Mouse (Mus musculus): ENCODE measurements around the gene Efemp2.

The Efemp2 gene

GRCm38 (mm10) chr19:5444954-5445353 is 28.8 kb upstream of the Efemp2 start:
- POLR2A ChIA-PET: interaction anchor here in 2 of 4 experiments (0.6 to 5.7 kb wide), 7 partner anchors 11 to 897 kb away, joined by 3 to 44 read pairs (median 6); partner anchors contain the start of genes Ccdc85b (in 2 of the 2), AI837181 (in 1 of the 2) and Drap1 (in 1 of the 2)
- CTCF ChIA-PET: interaction anchor here in 1 of 4 experiments (0.5 kb wide), 1 partner anchor 120 kb away, joined by 3 read pairs; no protein-coding TSS in a partner anchor

GRCm38 (mm10) chr19:5445747-5446146 is 28.0 kb upstream of the Efemp2 start:
- CTCF ChIA-PET: interaction anchor here in 1 of 4 experiments (0.5 kb wide), 1 partner anchor 121 kb away, joined by 3 read pairs; no protein-coding TSS in a partner anchor
- POLR2A ChIA-PET: interaction anchor here in 3 of 4 experiments (0.6 to 5.7 kb wide), 10 partner anchors 9 to 896 kb away, joined by 3 to 44 read pairs (median 4); partner anchors contain the start of genes Ccdc85b (in 2 of the 3), AI837181 (in 1 of the 3), Drap1 (in 1 of the 3) and Mus81 (in 1 of the 3)

GRCm38 (mm10) chr19:5447515-5448353 is 26.0 kb upstream of the Efemp2 start, which contains the start of gene Fosl1:
Fosl1 (plus strand) TSS chr19:5447547.
- ChIA-PET POLR2A (interaction anchor here (0.6 to 5.7 kb wide), 23 partner anchors 9 to 398 kb away, joined by 3 to 44 read pairs (median 4); partner anchors contain the start of genes Ccdc85b (in 3 of the 4), Drap1 (in 3 of the 4), Cfl1 (in 2 of the 4) and Fibp (in 2 of the 4)), CTCF (interaction anchor here (0.6 to 3.0 kb wide), 10 partner anchors 9 to 324 kb away, joined by 3 to 13 read pairs (median 4); partner anchors contain the start of genes Ap5b1 (in 1 of the 4), Ccdc85b (in 1 of the 4) and Scyl1 (in 1 of the 4))

- ChIA-PET CTCF (interaction anchor here (0.7 to 3.0 kb wide), 9 partner anchors 8 to 120 kb away, joined by 3 to 13 read pairs (median 4); partner anchors contain the start of genes Ccdc85b (in 1 of the 4) and Mus81 (in 1 of the 4)), POLR2A (interaction anchor here in 3 of 4 experiments (0.6 to 5.7 kb wide), 24 partner anchors 8 to 397 kb away, joined by 3 to 44 read pairs (median 4); partner anchors contain the start of genes Ccdc85b (in 3 of the 3), Drap1 (in 3 of the 3), Cfl1 (in 2 of the 3) and Fibp (in 2 of the 3))
Measured at GRCm38 (mm10) chr19:5448354-5449150, 25.2 kb upstream of the Efemp2 start.

- POLR2A ChIA-PET: interaction anchor here in 3 of 4 experiments (0.6 to 5.7 kb wide), 15 partner anchors 7 to 64 kb away, joined by 3 to 44 read pairs (median 4); partner anchors contain the start of genes Ccdc85b (in 3 of the 3), Cfl1 (in 2 of the 3), Drap1 (in 1 of the 3) and Fibp (in 1 of the 3)
- CTCF ChIA-PET: interaction anchor here in 3 of 4 experiments (0.9 to 3.0 kb wide), 6 partner anchors 7 to 119 kb away, joined by 3 to 13 read pairs (median 4); partner anchors contain the start of genes Ccdc85b (in 1 of the 3) and Mus81 (in 1 of the 3)
Measured at GRCm38 (mm10) chr19:5449673-5450072, 24.1 kb upstream of the Efemp2 start.

- ChIA-PET POLR2A (interaction anchor here in 3 of 4 experiments (0.7 to 1.7 kb wide), 11 partner anchors 9 to 43 kb away, joined by 3 to 6 read pairs (median 3); partner anchors contain the start of genes Fibp (in 2 of the 3), Cfl1 (in 1 of the 3), Drap1 (in 1 of the 3) and Mus81 (in 1 of the 3)), CTCF (interaction anchor here in 2 of 4 experiments (0.7 to 1.2 kb wide), 3 partner anchors 12 to 436 kb away, joined by 3 to 4 read pairs (median 3); no protein-coding TSS in a partner anchor)
Measured at GRCm38 (mm10) chr19:5451766-5452165, 22.0 kb upstream of the Efemp2 start.

- ChIA-PET CTCF (interaction anchor here in 2 of 4 experiments (1.1 to 1.7 kb wide), 3 partner anchors 33 to 106 kb away, joined by 3 to 6 read pairs (median 3); no protein-coding TSS in a partner anchor), POLR2A (interaction anchor here in 3 of 4 experiments (1.6 to 28.9 kb wide), 12 partner anchors 8 to 72 kb away, joined by 4 to 735 read pairs (median 38); partner anchors contain the start of genes Cfl1 (in 3 of the 3), Mus81 (in 3 of the 3), AI837181 (in 2 of the 3) and Drap1 (in 2 of the 3))
Measured at GRCm38 (mm10) chr19:5455037-5455436, 18.7 kb upstream of the Efemp2 start.

- ChIA-PET POLR2A (interaction anchor here in 3 of 4 experiments (1.0 to 28.9 kb wide), 27 partner anchors 8 to 577 kb away, joined by 3 to 735 read pairs (median 16); partner anchors contain the start of genes Cfl1 (in 3 of the 3), Mus81 (in 3 of the 3), AI837181 (in 2 of the 3) and Drap1 (in 2 of the 3)), CTCF (interaction anchor here in 2 of 4 experiments (1.0 to 2.6 kb wide), 12 partner anchors 7 to 337 kb away, joined by 3 to 13 read pairs (median 4); partner anchors contain the start of genes Fosl1 (in 2 of the 2), AI837181 (in 1 of the 2), Ap5b1 (in 1 of the 2) and Drap1 (in 1 of the 2))
Measured at GRCm38 (mm10) chr19:5455568-5455967, 18.2 kb upstream of the Efemp2 start.

GRCm38 (mm10) chr19:5456241-5456921 is 17.4 kb upstream of the Efemp2 start:
- POLR2A ChIA-PET: interaction anchor here (0.5 to 28.9 kb wide), 106 partner anchors 8 to 964 kb away, joined by 3 to 735 read pairs (median 4); partner anchors contain the start of genes Fosl1 (in 4 of the 4), AI837181 (in 3 of the 4), Cfl1 (in 3 of the 4) and Ctsw (in 3 of the 4)
- CTCF ChIA-PET: interaction anchor here (0.6 to 2.8 kb wide), 48 partner anchors 7 to 1868 kb away, joined by 3 to 34 read pairs (median 4); partner anchors contain the start of genes Mus81 (in 3 of the 4), AI837181 (in 2 of the 4), Drap1 (in 2 of the 4) and Fosl1 (in 2 of the 4)

GRCm38 (mm10) chr19:5456922-5457745 is 16.6 kb upstream of the Efemp2 start:
- CTCF ChIA-PET: interaction anchor here (0.5 to 2.8 kb wide), 54 partner anchors 8 to 830 kb away, joined by 3 to 34 read pairs (median 4); partner anchors contain the start of genes Mus81 (in 3 of the 4), AI837181 (in 2 of the 4), Drap1 (in 2 of the 4) and Fosl1 (in 2 of the 4)
- POLR2A ChIA-PET: interaction anchor here (0.5 to 28.9 kb wide), 134 partner anchors 8 to 685 kb away, joined by 3 to 735 read pairs (median 4); partner anchors contain the start of genes Fosl1 (in 4 of the 4), Mus81 (in 4 of the 4), AI837181 (in 3 of the 4) and Cfl1 (in 3 of the 4)

GRCm38 (mm10) chr19:5457746-5458442 is 15.9 kb upstream of the Efemp2 start, which contains the start of gene Ccdc85b:
Ccdc85b (minus strand) TSS chr19:5457894.
- ChIA-PET POLR2A (interaction anchor here (0.5 to 28.9 kb wide), 99 partner anchors 8 to 883 kb away, joined by 3 to 735 read pairs (median 4); partner anchors contain the start of genes Mus81 (in 4 of the 4), AI837181 (in 3 of the 4), Cfl1 (in 3 of the 4) and Ctsw (in 3 of the 4)), CTCF (interaction anchor here in 3 of 4 experiments (0.6 to 2.8 kb wide), 28 partner anchors 9 to 819 kb away, joined by 3 to 34 read pairs (median 6); partner anchors contain the start of genes Mus81 (in 2 of the 3), AI837181 (in 1 of the 3), Cfl1 (in 1 of the 3) and Ctsw (in 1 of the 3))

GRCm38 (mm10) chr19:5459019-5459418 is 14.7 kb upstream of the Efemp2 start:
- ChIA-PET POLR2A (interaction anchor here in 3 of 4 experiments (0.9 to 28.9 kb wide), 11 partner anchors 9 to 92 kb away, joined by 3 to 735 read pairs (median 14); partner anchors contain the start of genes Cfl1 (in 3 of the 3), Mus81 (in 3 of the 3), Banf1 (in 1 of the 3) and Eif1ad (in 1 of the 3)), CTCF (interaction anchor here in 3 of 4 experiments (1.9 to 10.5 kb wide), 4 partner anchors 29 to 51 kb away, joined by 8 to 118 read pairs (median 12); partner anchors contain the start of genes Mus81 (in 3 of the 3), Cfl1 (in 1 of the 3) and Snx32 (in 1 of the 3))

GRCm38 (mm10) chr19:5459896-5460295 is 13.9 kb upstream of the Efemp2 start:
- POLR2A ChIA-PET: interaction anchor here (0.7 to 28.9 kb wide), 37 partner anchors 8 to 625 kb away, joined by 3 to 735 read pairs (median 5); partner anchors contain the start of genes Mus81 (in 4 of the 4), Cfl1 (in 3 of the 4), AI837181 (in 2 of the 4) and Drap1 (in 2 of the 4)
- CTCF ChIA-PET: interaction anchor here (0.5 to 10.5 kb wide), 13 partner anchors 10 to 327 kb away, joined by 3 to 118 read pairs (median 5); partner anchors contain the start of genes Mus81 (in 3 of the 4), Ap5b1 (in 1 of the 4) and Cfl1 (in 1 of the 4)

Measured in embryonic stem cell, embryonic (primary cell).